Mouse (Mus musculus) MEL (cell line): ENCODE data around the gene Gosr1. TPM values are rescaled to one million over a fixed set of nuclear protein-coding genes. Genes with fewer than 3 reads are reported as not detected.
A peak's percentile ranks its signal among the peaks of the same experiment; 100 is the strongest.

Experiments used
- DNase-seq: peaks from one replicate; pipeline ENCODE4 v3.0.0; 2011; ENCODE audit warnings: low read depth, low spot score
- H3K27ac ChIP-seq: 2 replicates; pipeline ENCODE4 v1.5.1; 2012; ENCODE audit warnings: low read depth, mild to moderate bottlenecking, control low read depth, low read length, moderate library complexity; ENCODE audit not compliant: control insufficient read depth
- H3K27me3 ChIP-seq, 2 experiments: fragments of 150-350 bp in 1 of 2; sonication (generic) in 1 of 2; 2 replicates each; pipeline ENCODE4 v1.6.1; 2012; ENCODE audit warnings: low read length in 2 of 2, mild to moderate bottlenecking in 2 of 2, improper control_type of control experiment in 1 of 2, moderate library complexity in 1 of 2; ENCODE audit not compliant: insufficient read depth in 2 of 2, control insufficient read depth in 1 of 2
- H3K36me3 ChIP-seq, 2 experiments: 2 replicates each; pipeline ENCODE4 v1.6.1; 2012 to 2014; ENCODE audit warnings: low read length in 2 of 2, improper control_type of control experiment in 1 of 2, inconsistent platforms in 1 of 2, mild to moderate bottlenecking in 1 of 2; ENCODE audit not compliant: insufficient read depth in 2 of 2, control insufficient read depth in 1 of 2
- H3K4me1 ChIP-seq, 2 experiments: fragments of 150-350 bp in 1 of 2; sonication (generic) in 1 of 2; 2 replicates each; pipeline ENCODE4 v1.6.1; 2012; ENCODE audit warnings: low read length in 2 of 2, improper control_type of control experiment in 1 of 2, mild to moderate bottlenecking in 1 of 2; ENCODE audit not compliant: insufficient read depth in 2 of 2, control insufficient read depth in 1 of 2
- H3K4me3 ChIP-seq, 2 experiments: fragments of 150-350 bp in 1 of 2; sonication (generic) in 1 of 2; 2 replicates each; pipeline ENCODE4 v1.5.1; 2012; ENCODE audit warnings: low read depth in 2 of 2, low read length in 2 of 2, mild to moderate bottlenecking in 2 of 2, moderate library complexity in 2 of 2, control low read depth in 1 of 2, improper control_type of control experiment in 1 of 2; ENCODE audit not compliant: control insufficient read depth in 1 of 2, insufficient read depth in 1 of 2
- H3K79me2 ChIP-seq: 2 replicates; pipeline ENCODE4 v1.6.1; 2012; ENCODE audit warnings: mild to moderate bottlenecking, low read length, moderate library complexity; ENCODE audit not compliant: control insufficient read depth, poor library complexity, insufficient read depth
- H3K9ac ChIP-seq: 2 replicates; pipeline ENCODE4 v1.6.1; 2012; ENCODE audit warnings: low read depth, mild to moderate bottlenecking, control low read depth, low read length, moderate library complexity; ENCODE audit not compliant: control insufficient read depth, poor library complexity, severe bottlenecking
- H3K9me3 ChIP-seq: fragments of 150-350 bp; sonication (generic); replicated peaks from 2 replicates; pipeline ENCODE4 v1.6.1; 2012; ENCODE audit warnings: mild to moderate bottlenecking, low read length, improper control_type of control experiment, moderate library complexity; ENCODE audit not compliant: insufficient read depth
- BHLHE40 ChIP-seq: IDR thresholded peaks from 2 replicates; pipeline ENCODE4 v1.6.1; 2012; ENCODE audit warnings: low read depth, mild to moderate bottlenecking, inconsistent platforms, low read length, improper control_type of control experiment, borderline replicate concordance
- CHD2 ChIP-seq: IDR thresholded peaks from 2 replicates; pipeline ENCODE4 v1.6.1; 2011; ENCODE audit warnings: low read length, improper control_type of control experiment
- CTCF ChIP-seq, 3 experiments: IDR thresholded peaks in 2 of 3; conservative IDR thresholded peaks in 1 of 3; 2 replicates each; pipeline ENCODE4 v1.5.1; 2011 to 2012; ENCODE audit warnings: low read length in 3 of 3, low read depth in 2 of 3, mild to moderate bottlenecking in 2 of 3, improper control_type of control experiment in 1 of 3, inconsistent platforms in 1 of 3, mixed read lengths in 1 of 3, moderate library complexity in 1 of 3; ENCODE audit not compliant: control insufficient read depth in 1 of 3, insufficient read depth in 1 of 3, poor library complexity in 1 of 3, severe bottlenecking in 1 of 3
- EP300 ChIP-seq, 2 experiments: IDR thresholded peaks; 2 replicates each; pipeline ENCODE4 v1.6.1; 2011; ENCODE audit warnings: improper control_type of control experiment in 2 of 2, low read length in 2 of 2, low read depth in 1 of 2, mild to moderate bottlenecking in 1 of 2
- GATA1 ChIP-seq: IDR thresholded peaks from 2 replicates; pipeline ENCODE4 v1.6.1; 2011; ENCODE audit warnings: low read depth, low read length, improper control_type of control experiment
- HCFC1 ChIP-seq: IDR thresholded peaks from 2 replicates; pipeline ENCODE4 v1.6.1; 2012; ENCODE audit warnings: low read depth, mild to moderate bottlenecking, inconsistent platforms, low read length, improper control_type of control experiment, moderate library complexity
- JUND ChIP-seq: IDR thresholded peaks from 2 replicates; pipeline ENCODE4 v1.6.1; 2011; ENCODE audit warnings: low read depth, mild to moderate bottlenecking, improper control_type of control experiment, low read length
- MAX ChIP-seq: IDR thresholded peaks from 2 replicates; pipeline ENCODE4 v1.6.1; 2011; ENCODE audit warnings: low read length, improper control_type of control experiment
- MEF2A ChIP-seq: IDR thresholded peaks from 2 replicates; pipeline ENCODE4 v1.6.1; 2014; ENCODE audit warnings: low read depth, mild to moderate bottlenecking, inconsistent platforms, low read length, improper control_type of control experiment; ENCODE audit not compliant: poor library complexity, insufficient replicate concordance, severe bottlenecking; ENCODE audit errors: extremely low read depth
- MXI1 ChIP-seq: IDR thresholded peaks from 2 replicates; pipeline ENCODE4 v1.6.1; 2011; ENCODE audit warnings: mild to moderate bottlenecking, low read depth, low read length, improper control_type of control experiment
- NELFE ChIP-seq: IDR thresholded peaks from 2 replicates; pipeline ENCODE4 v1.6.1; 2011; ENCODE audit warnings: low read depth, low read length, improper control_type of control experiment
- NRF1 ChIP-seq: IDR thresholded peaks from 2 replicates; pipeline ENCODE4 v1.6.1; 2014; ENCODE audit warnings: low read depth, mild to moderate bottlenecking, inconsistent platforms, low read length, improper control_type of control experiment, moderate library complexity; ENCODE audit not compliant: poor library complexity, insufficient read depth, severe bottlenecking
- POLR2A ChIP-seq, 2 experiments: IDR thresholded peaks; 2 replicates each; pipeline ENCODE4 v1.6.1; 2011 to 2012; ENCODE audit warnings: low read length in 2 of 2, mild to moderate bottlenecking in 2 of 2, control low read depth in 1 of 2, improper control_type of control experiment in 1 of 2, low read depth in 1 of 2, moderate library complexity in 1 of 2; ENCODE audit not compliant: control insufficient read depth in 1 of 2, insufficient read depth in 1 of 2, poor library complexity in 1 of 2
- POLR2AphosphoS2 ChIP-seq: IDR thresholded peaks from 2 replicates; pipeline ENCODE4 v1.6.1; 2011; ENCODE audit warnings: low read length, improper control_type of control experiment
- RAD21 ChIP-seq: IDR thresholded peaks from 2 replicates; pipeline ENCODE4 v1.6.1; 2011; ENCODE audit warnings: mild to moderate bottlenecking, low read depth, low read length, improper control_type of control experiment
- RCOR1 ChIP-seq: IDR thresholded peaks from 2 replicates; pipeline ENCODE4 v1.6.1; 2012; ENCODE audit warnings: low read depth, mild to moderate bottlenecking, inconsistent platforms, low read length, improper control_type of control experiment
- SIN3A ChIP-seq: IDR thresholded peaks from 2 replicates; pipeline ENCODE4 v1.6.1; 2012; ENCODE audit warnings: low read length, improper control_type of control experiment, inconsistent platforms
- TAL1 ChIP-seq: IDR thresholded peaks from 2 replicates; pipeline ENCODE4 v1.6.1; 2012; ENCODE audit warnings: mild to moderate bottlenecking, inconsistent platforms, low read length, moderate library complexity, mixed read lengths
- UBTF ChIP-seq: IDR thresholded peaks from 2 replicates; pipeline ENCODE4 v1.6.1; 2012; ENCODE audit warnings: low read depth, mild to moderate bottlenecking, inconsistent platforms, low read length, improper control_type of control experiment, moderate library complexity, borderline replicate concordance; ENCODE audit not compliant: insufficient read depth
- ZC3H11A ChIP-seq: IDR thresholded peaks from 2 replicates; pipeline ENCODE4 v1.6.1; 2012; ENCODE audit warnings: low read depth, mild to moderate bottlenecking, inconsistent platforms, low read length, improper control_type of control experiment
- ZKSCAN1 ChIP-seq: IDR thresholded peaks from 2 replicates; pipeline ENCODE4 v1.6.1; 2012; ENCODE audit warnings: low read depth, mild to moderate bottlenecking, inconsistent platforms, low read length, improper control_type of control experiment, moderate library complexity
- ZMIZ1 ChIP-seq: IDR thresholded peaks from 2 replicates; pipeline ENCODE4 v1.6.1; 2012; ENCODE audit warnings: low read depth, mild to moderate bottlenecking, inconsistent platforms, low read length, improper control_type of control experiment, moderate library complexity
- ZNF384 ChIP-seq: IDR thresholded peaks from 2 replicates; pipeline ENCODE4 v1.6.1; 2012; ENCODE audit warnings: low read depth, mild to moderate bottlenecking, inconsistent platforms, low read length, improper control_type of control experiment
- polyA plus RNA-seq, 2 experiments: library from polyadenylated mRNA; stranded (reverse) in 1 of 2; unstranded in 1 of 2; fragments of >175 nt in 1 of 2; fragments of >200 nt in 1 of 2; gene quantifications; 2 replicates each; pipeline versions ENCODE4 v1.2.1 to v1.2.4; 2012; ENCODE audit warnings: low replicate concordance in 2 of 2, low read depth in 1 of 2; ENCODE audit not compliant: insufficient read length in 2 of 2, insufficient read depth in 1 of 2, missing spikeins in 1 of 2
- total RNA-seq: library from RNA; depleted of rRNA; stranded (reverse); fragments of 300-350 nt; gene quantifications from 2 replicates; pipeline ENCODE4 v1.2.3, GENCODE M21; 2012

The Gosr1 gene
- total and polyA plus RNA-seq, 3 experiments, result 23.1 to 25.8 TPM; not detected in 1

DNA sequence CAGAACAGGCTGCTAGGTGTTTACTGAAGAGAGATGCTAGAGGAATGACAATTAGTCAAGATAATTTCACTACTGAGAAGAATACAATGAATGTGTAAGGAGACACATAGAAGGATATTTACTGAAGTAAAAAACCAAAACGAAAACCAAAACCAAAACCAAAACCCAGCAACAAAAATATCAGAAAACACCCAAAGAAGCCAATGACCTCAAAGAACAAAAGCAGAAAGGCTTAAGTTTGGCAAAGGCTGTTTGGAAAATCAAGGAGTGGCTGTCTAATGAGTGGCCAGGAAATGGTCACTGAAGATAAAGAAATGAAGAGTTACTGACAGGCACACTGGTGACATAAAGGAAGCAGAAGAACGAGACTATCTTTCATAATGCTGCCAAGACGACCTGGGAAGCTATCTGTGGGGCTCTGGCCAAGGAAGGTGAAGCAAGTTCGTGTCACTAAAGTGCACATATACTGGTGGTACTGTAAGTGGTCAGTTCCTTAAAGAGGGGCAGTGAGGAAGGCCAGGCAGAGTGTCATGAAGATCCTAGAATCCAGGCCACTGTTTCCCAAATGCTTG is 27.5 kb downstream of the Gosr1 start (continued):
- TF ChIP-seq NRF1 (no peak), BHLHE40 (no peak), ZC3H11A (no peak), CHD2 (no peak), POLR2AphosphoS2 (no peak), RAD21 (no peak), JUND (no peak), ZKSCAN1 (no peak), SIN3A (peak; percentile 49; the same call in 1 of the 2 replicates), NELFE (no peak), ZNF384 (no peak), MXI1 (peak; percentile 27; the same call in 1 of the 2 replicates), MEF2A (no peak), RCOR1 (no peak), GATA1 (peak; percentile 43; the same call in 1 of the 2 replicates), POLR2A (IDR thresholded peaks at IDR 0.05; ENCODE audit: control insufficient read depth in 1 of 2, insufficient read depth in 1 of 2, low read depth in 1 of 2, low read length in 2 of 2, poor library complexity in 1 of 2) (no peak), UBTF (no peak), ZMIZ1 (no peak), HCFC1 (no peak), CTCF (IDR thresholded peaks at IDR 0.05 in 2 of 3, conservative IDR thresholded peaks at IDR 0.05 in 1 of 3; ENCODE audit: control insufficient read depth in 1 of 3, insufficient read depth in 1 of 3, low read depth in 2 of 3, low read length in 3 of 3, poor library complexity in 1 of 3, severe bottlenecking in 1 of 3) (no peak), MAX (no peak)

DNA sequence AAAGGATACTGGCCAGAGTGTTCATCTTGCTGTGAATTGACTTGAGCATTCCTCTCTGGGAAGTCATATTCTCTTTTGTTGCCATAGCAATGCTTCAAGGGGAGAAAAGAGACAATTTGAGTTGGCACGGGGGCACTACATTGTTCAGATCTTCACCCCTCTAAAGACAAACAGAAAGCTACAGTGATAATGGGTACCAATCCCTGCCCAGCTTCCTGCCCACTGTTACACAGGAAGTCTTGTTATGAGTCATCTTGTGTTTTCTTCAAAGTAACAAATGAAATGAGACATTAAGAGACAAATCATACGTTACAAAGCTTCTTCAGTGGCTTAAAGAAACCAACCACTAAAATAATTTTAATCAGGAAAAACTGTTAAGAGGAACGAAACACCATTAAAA is 28.8 kb downstream of the Gosr1 start:
- H3K4me1 ChIP-seq, result peaks cover 7 to 10% of the 10 kb centered on the region in 2 experiments
- no peaks in the 10 kb centered on the region for H3K9me3 ChIP-seq
- H3K36me3 ChIP-seq, result peaks cover 16 to 28% of the 10 kb centered on the region in 2 experiments
- H3K27me3 ChIP-seq, result no peaks in the 10 kb centered on the region
- no peak overlapping the region for H3K4me3 ChIP-seq
- DNase-seq, result peak; percentile 20
- no peak overlapping the region for H3K9ac ChIP-seq
- H3K79me2 ChIP-seq, result no peaks in the 10 kb centered on the region
- no peak overlapping the region for H3K27ac ChIP-seq
- TF ChIP-seq TAL1 (no peak), EP300 (IDR thresholded peaks at IDR 0.05; ENCODE audit: low read depth in 1 of 2, low read length in 2 of 2) (peak in 1 of 2 experiments; percentile 16; a peak in 1 of 4 replicates)
